Mouse (Mus musculus) small intestine, adult 2 months (tissue): ENCODE measurements around the gene Map3k10.

ENCODE experiments used
- CTCF ChIP-seq: fragments of 200-500 bp; IDR thresholded peaks from 2 replicates; pipeline ENCODE4 v1.5.1; 2012; ENCODE audit warnings: low read depth, mild to moderate bottlenecking, control low read depth, inconsistent platforms, low read length, moderate library complexity, mixed read lengths; ENCODE audit not compliant: insufficient replicate concordance, insufficient read length; ENCODE audit errors: extremely low read depth
- POLR2A ChIP-seq: fragments of 200-500 bp; IDR thresholded peaks from 2 replicates; pipeline ENCODE4 v1.6.1; 2012; ENCODE audit warnings: low read depth, mild to moderate bottlenecking, control low read depth, inconsistent platforms, low read length, moderate library complexity

DNA sequence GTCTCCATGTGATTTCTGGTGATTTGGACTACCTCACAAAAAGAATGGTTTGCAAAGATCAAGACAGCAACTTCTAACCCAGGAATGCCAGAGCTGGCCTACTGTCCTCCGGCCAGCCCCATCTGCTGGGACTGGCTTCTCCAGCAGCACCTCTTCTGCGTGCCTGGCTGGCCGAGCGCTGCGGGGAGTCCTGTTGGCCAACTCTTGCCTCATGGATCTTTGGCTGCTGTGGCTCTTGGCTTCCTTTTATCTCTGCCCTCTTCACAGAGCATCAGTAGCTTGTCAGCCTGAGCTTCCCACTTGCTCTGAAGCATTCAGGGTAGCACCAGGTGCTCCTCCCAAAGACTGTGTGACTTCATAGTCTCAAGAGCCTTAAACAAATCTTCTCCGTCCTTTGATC lies 46.2 kb downstream of the Map3k10 start:
- TF ChIP-seq CTCF (no peak), POLR2A (no peak)
